Mouse (Mus musculus): ENCODE measurements around the gene Kir3dl1.
"Not testable (repeated sequence)": the region's sequence is repeated elsewhere in the genome, so short reads cannot be mapped to it uniquely, and the experiment has no call there.

Gene Kir3dl1

DNA sequence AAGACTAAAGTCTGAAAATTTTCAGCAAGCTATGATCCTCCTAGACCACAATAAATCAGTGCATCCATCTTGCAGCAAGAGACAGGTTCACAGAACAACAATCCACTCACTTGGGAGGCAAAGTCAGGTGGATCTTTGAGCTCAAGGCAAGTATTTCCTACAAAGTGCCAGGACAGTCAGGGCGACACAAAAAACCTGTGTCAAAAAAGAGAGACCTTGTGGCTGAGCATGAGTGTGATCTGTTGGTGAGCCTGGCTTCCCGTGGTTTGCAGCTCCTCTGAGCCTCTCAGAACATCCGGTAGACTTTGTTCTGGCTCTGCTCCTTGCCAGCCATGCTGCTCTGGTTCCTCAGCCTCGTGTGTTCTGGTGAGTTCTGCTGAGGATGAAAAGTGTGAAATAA, at the start of gene Kir3dl1:
Kir3dl1 (plus strand) TSS at position 301 of the 400 bp plus-strand sequence.
- DNase-seq (ENCODE audit: extremely low read depth, low read depth, low spot score), result not testable (repeated sequence)

DNA sequence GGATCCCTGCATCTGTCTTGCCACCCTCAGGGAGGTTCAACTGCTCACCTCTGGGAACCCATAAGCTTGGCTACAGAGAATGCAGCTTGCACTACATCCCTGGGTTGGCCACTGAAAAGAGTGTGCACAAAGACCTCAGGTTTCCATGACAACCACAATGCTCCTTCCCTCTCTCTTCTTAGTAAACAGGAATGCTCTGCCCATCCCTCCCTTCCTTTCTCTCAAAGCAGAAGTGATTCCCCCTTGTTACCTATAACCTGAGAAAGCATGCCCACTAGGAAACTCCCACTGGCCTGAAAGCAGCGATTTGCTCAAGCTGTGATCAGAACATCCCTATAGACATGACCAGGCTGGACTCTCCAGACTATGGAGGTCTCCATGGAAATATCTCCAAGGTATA, 26.2 kb downstream of the Kir3dl1 start, which contains the start of gene Kir3dl2:
Kir3dl2 (minus strand) TSS at position 101 of the 400 bp plus-strand sequence.
- DNase-seq (ENCODE audit: extremely low read depth, low read depth, low spot score), result not testable (repeated sequence)

DNA sequence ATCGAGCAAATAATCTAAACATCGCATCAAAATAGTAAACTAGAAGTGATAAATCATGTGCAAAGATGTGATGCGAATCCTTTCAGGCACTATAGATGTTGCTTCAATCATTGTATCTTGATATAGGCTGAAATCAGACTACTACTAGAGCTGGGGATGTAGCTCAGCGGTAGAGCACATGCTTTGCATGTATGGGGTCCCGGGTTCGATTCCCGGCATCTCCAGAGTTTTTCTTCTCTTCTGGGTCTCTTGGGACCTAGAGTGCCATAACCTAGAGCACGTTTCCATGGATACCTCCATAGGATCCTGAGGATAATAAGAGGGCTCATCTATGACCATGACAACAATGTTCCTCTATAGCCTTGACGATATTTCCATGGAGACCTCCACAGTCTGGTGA, 51.3 kb downstream of the Kir3dl1 start:
- not testable (repeated sequence) for DNase-seq (ENCODE audit: extremely low read depth, low read depth, low spot score)

All from fat pad, adult 2 months (tissue).